In genomic region chr4:136815364-136815763, GRCm38 (mm10) we compare ENCODE assay signal across 9 mouse cellular contexts. TPM values are rescaled to one million over a fixed set of nuclear protein-coding genes. Genes with fewer than 3 reads are reported as not detected.
DNase-seq lines count a peak whose midpoint lies in the region; ATAC-seq and TF ChIP-seq lines count a peak whose summit lies in the region.
"Had no signal": no experiment of that assay in that cellular context is flagged by ENCODE, and none has a peak within 500 bp of the region (broad histone marks: within the 10 kb centered on the region; RNA-seq: fewer than 3 reads in every experiment).

No protein-coding gene starts in this region.

- H3K4me2 ChIP-seq in forebrain, postnatal 0 days (ENCODE audit: low read depth) = no peak overlapping the region
- no peak overlapping the region for H3K4me2 ChIP-seq in forebrain, embryonic 14.5 days (ENCODE audit: low read length)
- H3K4me2 ChIP-seq in midbrain, embryonic 12.5 days (replicated peaks) = no peak overlapping the region
- no peak overlapping the region for H3K4me2 ChIP-seq in midbrain, embryonic 15.5 days
- no peak overlapping the region for H3K4me2 ChIP-seq in stomach, embryonic 16.5 days (ENCODE audit: low read depth, low read length)

- H3K4me3 ChIP-seq in forebrain, postnatal 0 days (ENCODE audit: low read depth, low read length) = no peak overlapping the region
- H3K4me3 ChIP-seq in forebrain, embryonic 14.5 days (ENCODE audit: low read depth, low read length) = no peak overlapping the region
- no peak overlapping the region for H3K4me3 ChIP-seq in midbrain, embryonic 12.5 days
- H3K4me3 ChIP-seq in midbrain, embryonic 15.5 days = no peak overlapping the region
- H3K4me3 ChIP-seq in stomach, embryonic 16.5 days (replicated peaks; ENCODE audit: low read length) = no peak overlapping the region
- H3K4me3 ChIP-seq: myocyte had no signal

- H3K36me3 ChIP-seq in forebrain, postnatal 0 days (ENCODE audit: insufficient read depth) = no peaks in the 10 kb centered on the region
- no peaks in the 10 kb centered on the region for H3K36me3 ChIP-seq in forebrain, embryonic 14.5 days (ENCODE audit: control insufficient read depth, insufficient read depth, low read length)
- H3K36me3 ChIP-seq in midbrain, embryonic 12.5 days = 0 out of 2 replicates have a peak, but pooled peaks cover 10% of the 10 kb centered on the region
- no peaks in the 10 kb centered on the region for H3K36me3 ChIP-seq in midbrain, embryonic 15.5 days (replicated peaks)
- no peaks in the 10 kb centered on the region for H3K36me3 ChIP-seq in stomach, embryonic 16.5 days (ENCODE audit: control insufficient read depth, insufficient read depth, low read length)

- WGBS in forebrain, postnatal 0 days = 78% methylated on average over 5 of the region's 5 CpGs
- WGBS in forebrain, embryonic 14.5 days = 71% methylated on average over 5 of the region's 5 CpGs
- 67% methylated on average over 5 of the region's 5 CpGs for WGBS in midbrain, embryonic 12.5 days
- 68% methylated on average over 5 of the region's 5 CpGs for WGBS in midbrain, embryonic 15.5 days
- WGBS in stomach, embryonic 16.5 days = 64% methylated on average over 5 of the region's 5 CpGs

- intact Hi-C loops in left cerebral cortex, postnatal 10 days (cut with DNase I) = no loop called here

- 0 out of 2 replicates have a peak, but pooled peaks cover 7% of the 10 kb centered on the region for H3K4me1 ChIP-seq in forebrain, postnatal 0 days (ENCODE audit: insufficient read depth)
- H3K4me1 ChIP-seq in forebrain, embryonic 14.5 days (ENCODE audit: control insufficient read depth, insufficient read depth, low read length) = peaks cover 37% of the 10 kb centered on the region
- peaks cover 89% of the 10 kb centered on the region for H3K4me1 ChIP-seq in midbrain, embryonic 12.5 days
- H3K4me1 ChIP-seq in midbrain, embryonic 15.5 days = peaks cover 54% of the 10 kb centered on the region
- peaks cover 18% of the 10 kb centered on the region for H3K4me1 ChIP-seq in stomach, embryonic 16.5 days (ENCODE audit: control insufficient read depth, insufficient read depth, low read length)

- H3K9me3 ChIP-seq in forebrain, postnatal 0 days (ENCODE audit: low read length) = no peaks in the 10 kb centered on the region
- no peaks in the 10 kb centered on the region for H3K9me3 ChIP-seq in forebrain, embryonic 14.5 days (replicated peaks; ENCODE audit: control insufficient read depth, low read length)
- H3K9me3 ChIP-seq in midbrain, embryonic 12.5 days = no peaks in the 10 kb centered on the region
- no peaks in the 10 kb centered on the region for H3K9me3 ChIP-seq in midbrain, embryonic 15.5 days
- no peaks in the 10 kb centered on the region for H3K9me3 ChIP-seq in stomach, embryonic 16.5 days (replicated peaks; ENCODE audit: control insufficient read depth, low read length)

- TF ChIP-seq CTCF in forebrain, postnatal 0 days (IDR thresholded peaks at IDR 0.05; ENCODE audit: low read depth) = peak; percentile 53

- no peak overlapping the region for H3K9ac ChIP-seq in forebrain, postnatal 0 days
- no peak overlapping the region for H3K9ac ChIP-seq in forebrain, embryonic 14.5 days (ENCODE audit: low read length)
- H3K9ac ChIP-seq in midbrain, embryonic 12.5 days (replicated peaks) = no peak overlapping the region
- H3K9ac ChIP-seq in midbrain, embryonic 15.5 days = no peak overlapping the region
- H3K9ac ChIP-seq in stomach, embryonic 16.5 days (ENCODE audit: low read length) = no peak overlapping the region

- no peak overlapping the region for H3K27ac ChIP-seq in forebrain, postnatal 0 days (ENCODE audit: low read depth, low read length)
- H3K27ac ChIP-seq in forebrain, embryonic 14.5 days (ENCODE audit: low read depth, low read length) = no peak overlapping the region
- peak overlapping the region; percentile 25; the same call in 1 of the 2 replicates for H3K27ac ChIP-seq in midbrain, embryonic 12.5 days (replicated peaks)
- no peak overlapping the region for H3K27ac ChIP-seq in midbrain, embryonic 15.5 days
- H3K27ac ChIP-seq in stomach, embryonic 16.5 days (ENCODE audit: low read length) = no peak overlapping the region

- DNase-seq in forebrain, postnatal 0 days = no peak
- DNase-seq in forebrain, embryonic 14.5 days (ENCODE audit: low spot score) = no peak
- peak; percentile 44 to 63 for DNase-seq in adrenal gland, postnatal 36 days
- DNase-seq in left cerebral cortex, postnatal 10 days (ENCODE audit: extremely low spot score in 1 of 2, low spot score in 2 of 2) = no peak

- no peak for ATAC-seq in forebrain, postnatal 0 days
- no peak for ATAC-seq in forebrain, embryonic 14.5 days
- ATAC-seq in midbrain, embryonic 12.5 days (ENCODE audit: low FRiP score, low read depth) = no peak
- no peak for ATAC-seq in midbrain, embryonic 15.5 days (replicated peaks)
- ATAC-seq in stomach, embryonic 16.5 days (ENCODE audit: insufficient read depth, low FRiP score) = peak; percentile 21; the same call in 1 of the 2 replicates
- ATAC-seq in erythroblast, adult 5-6 weeks (replicated peaks; ENCODE audit: low FRiP score, poor library complexity, severe bottlenecking) = no peak

- no peaks in the 10 kb centered on the region for H3K27me3 ChIP-seq in forebrain, postnatal 0 days (ENCODE audit: insufficient read depth, low read length)
- H3K27me3 ChIP-seq in forebrain, embryonic 14.5 days (replicated peaks; ENCODE audit: control insufficient read depth, insufficient read depth, low read length) = no peaks in the 10 kb centered on the region
- H3K27me3 ChIP-seq in midbrain, embryonic 12.5 days = no peaks in the 10 kb centered on the region
- H3K27me3 ChIP-seq in midbrain, embryonic 15.5 days (replicated peaks) = no peaks in the 10 kb centered on the region
- H3K27me3 ChIP-seq in stomach, embryonic 16.5 days (ENCODE audit: control insufficient read depth, insufficient read depth, low read length) = no peaks in the 10 kb centered on the region

RNA-seq across cellular contexts. Expression of gene Ephb2, which starts 20.4 kb away (rescaled TPM):
- total RNA-seq in forebrain, postnatal 0 days (2014; rRNA removed) = 79.9 and 85.6 TPM in 2 replicates
- 9.2 and 10.8 TPM in 2 replicates for polyA plus RNA-seq in forebrain, postnatal 0 days (2015; fragmentation: Nextera tagmentation; extraction: Ambion mirVana)
- polyA plus RNA-seq in forebrain, embryonic 14.5 days (2014; fragmentation: Nextera tagmentation; extraction: Ambion mirVana) = 9.3 and 9.6 TPM in 2 replicates
- polyA plus RNA-seq in midbrain, embryonic 12.5 days (2016; fragmentation: Nextera tagmentation; extraction: Ambion mirVana) = 39.8 and 40.0 TPM in 2 replicates
- polyA plus RNA-seq in midbrain, embryonic 15.5 days (2015; fragmentation: Nextera tagmentation; extraction: Ambion mirVana) = 31.0 and 31.7 TPM in 2 replicates
- 10 to 100 TPM; 18.7 to 19.8 TPM for total RNA-seq in adrenal gland, postnatal 36 days (2021)
- 3.3 and 3.8 TPM in 2 replicates for polyA plus RNA-seq in stomach, embryonic 16.5 days (2015; fragmentation: Nextera tagmentation; extraction: Ambion mirVana)
- total RNA-seq in erythroblast, adult 5-6 weeks (2015; ENCODE audit: low replicate concordance) = not detected in 2 replicates
- 0.09 and 1.4 TPM in 2 replicates for total RNA-seq in erythroblast, adult 5-6 weeks (2017; ENCODE audit: low replicate concordance)
- 10 to 100 TPM; 45.5 to 46.0 TPM for total RNA-seq in left cerebral cortex, postnatal 10 days (2021)

Comparison
In these comparisons a context has a peak if more than half of its experiments do, and no peak if none do; other contexts are left out.
1. DNase-seq: peak in adrenal gland, postnatal 36 days (2 of 2); none in forebrain, postnatal 0 days (single experiment), forebrain, embryonic 14.5 days (single experiment) and left cerebral cortex, postnatal 10 days (0 of 2).